Mouse (Mus musculus): Measurements from ENCODE around the gene Fam155a. TPM values are rescaled to one million over a fixed set of nuclear protein-coding genes. Genes with fewer than 3 reads are reported as not detected.

The Fam155a gene
- total and polyA plus RNA-seq, 3 experiments, result not detected

DNA sequence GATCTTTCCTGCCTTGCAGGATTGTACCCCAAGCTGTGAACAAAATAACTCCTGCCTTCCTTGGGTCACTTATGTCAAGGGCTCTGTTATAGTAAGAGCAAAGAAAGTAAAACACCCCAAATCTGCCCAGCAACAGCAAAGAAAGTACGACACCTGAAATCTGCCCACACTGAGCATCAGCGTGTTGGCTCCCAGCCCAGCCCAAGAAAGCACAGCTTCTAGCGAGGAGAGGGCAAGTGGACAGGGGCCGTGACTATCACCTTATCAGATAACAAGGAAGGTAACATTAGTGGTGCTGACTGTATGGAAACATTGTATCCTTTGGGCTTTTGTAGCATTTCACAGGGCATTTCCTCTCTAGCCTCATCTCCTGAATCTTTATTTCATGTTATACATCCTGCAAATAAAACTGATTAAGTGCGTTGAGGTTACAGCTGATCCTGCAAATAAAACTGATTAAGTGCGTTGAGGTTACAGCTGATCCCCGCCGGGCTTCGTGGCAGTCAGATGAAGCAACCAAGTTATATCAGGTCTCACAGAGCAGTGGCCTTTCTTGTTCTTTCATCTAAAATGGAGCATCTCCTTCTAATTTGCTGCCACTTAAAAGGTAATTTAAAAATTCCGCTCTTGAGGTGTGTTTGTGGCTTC lies 435.6 kb downstream of the Fam155a start:
- dilution Hi-C loops (cut with MboI; ENCODE audit: extremely low pct_ligation_motif_present, extremely low pct_unique_long_range_greater_than_20kb, low sequenced_read_pairs) (no loop called here), in situ Hi-C loops (cut with MboI; ENCODE audit: low pct_ligation_motif_present, low pct_unique_long_range_greater_than_20kb, low sequenced_read_pairs) (no loop called here)
- Histone ChIP-seq H3K4me3 (replicated peaks in 1 of 3; ENCODE audit: low read depth in 2 of 3, low read length in 2 of 3, poor library complexity in 1 of 3) (no peak overlapping the region), H3K4me2 (ENCODE audit: insufficient read depth, low read depth, poor library complexity, severe bottlenecking) (no peak overlapping the region), H3K9me3 (replicated peaks; ENCODE audit: low read length) (peaks cover 60% of the 10 kb centered on the region), H3K9ac (ENCODE audit: insufficient read depth, low read depth) (no peak overlapping the region), H3K79me2 (replicated peaks; ENCODE audit: control insufficient read depth, extremely low read depth, insufficient read depth, poor library complexity, severe bottlenecking) (no peaks in the 10 kb centered on the region), H3K36me3 (replicated peaks in 1 of 2; ENCODE audit: control insufficient read depth in 1 of 2, insufficient read depth in 1 of 2, low read length in 1 of 2) (no peaks in the 10 kb centered on the region), H3K27ac (ENCODE audit: insufficient read depth, low read depth) (no peak overlapping the region), H3K4me1 (ENCODE audit: control insufficient read depth in 1 of 2, insufficient read depth in 2 of 2) (no peaks in the 10 kb centered on the region), H3K27me3 (replicated peaks) (no peaks in the 10 kb centered on the region)
- TF ChIP-seq JUND (conservative IDR thresholded peaks at IDR 0.05; ENCODE audit: low read depth, low read length) (no peak), CHD1 (IDR thresholded peaks at IDR 0.05; ENCODE audit: low read depth, low read length) (no peak), KAT2A (IDR thresholded peaks at IDR 0.05; ENCODE audit: insufficient replicate concordance, low read length) (no peak), ELF1 (IDR thresholded peaks at IDR 0.05; ENCODE audit: low read depth, low read length) (no peak)
- DNase-seq (ENCODE audit: extremely low read depth), result no peak

DNA sequence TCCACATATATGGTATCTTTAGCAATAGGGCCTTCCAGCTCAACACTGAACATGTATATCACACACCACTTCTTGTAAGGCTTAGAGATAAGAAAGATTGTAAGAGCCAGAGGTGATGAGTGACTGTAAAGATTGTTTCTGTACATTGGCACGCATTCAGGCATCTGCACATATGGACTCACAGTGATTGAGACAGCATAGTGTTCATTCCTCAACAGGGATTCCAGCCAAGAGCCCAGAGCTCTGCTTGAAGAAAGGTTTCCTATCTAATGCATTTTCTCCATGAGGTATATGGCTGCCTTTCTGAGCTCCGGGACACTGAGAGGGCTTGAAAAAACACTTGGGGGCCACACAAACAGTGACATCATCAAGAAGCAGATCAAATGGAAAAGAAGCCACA lies 438.2 kb downstream of the Fam155a start:
- dilution Hi-C loops (cut with MboI; ENCODE audit: extremely low pct_ligation_motif_present, extremely low pct_unique_long_range_greater_than_20kb, low sequenced_read_pairs) (no loop called here), in situ Hi-C loops (cut with MboI; ENCODE audit: low pct_ligation_motif_present, low pct_unique_long_range_greater_than_20kb, low sequenced_read_pairs) (no loop called here)
- no peaks in the 10 kb centered on the region for H3K4me1 ChIP-seq (ENCODE audit: control insufficient read depth in 1 of 2, insufficient read depth in 2 of 2)
- peaks cover 62% of the 10 kb centered on the region for H3K9me3 ChIP-seq (replicated peaks; ENCODE audit: low read length)
- no peaks in the 10 kb centered on the region for H3K79me2 ChIP-seq (replicated peaks; ENCODE audit: control insufficient read depth, extremely low read depth, insufficient read depth, poor library complexity, severe bottlenecking)
- no peak overlapping the region for H3K27ac ChIP-seq (ENCODE audit: insufficient read depth, low read depth)
- H3K4me3 ChIP-seq (replicated peaks in 1 of 3; ENCODE audit: low read depth in 2 of 3, low read length in 2 of 3, poor library complexity in 1 of 3), result no peak overlapping the region
- H3K36me3 ChIP-seq (replicated peaks in 1 of 2; ENCODE audit: control insufficient read depth in 1 of 2, insufficient read depth in 1 of 2, low read length in 1 of 2), result no peaks in the 10 kb centered on the region
- no peaks in the 10 kb centered on the region for H3K27me3 ChIP-seq (replicated peaks)
- DNase-seq (ENCODE audit: extremely low read depth), result no peak
- H3K4me2 ChIP-seq (ENCODE audit: insufficient read depth, low read depth, poor library complexity, severe bottlenecking), result no peak overlapping the region
- TF ChIP-seq MAX (IDR thresholded peaks at IDR 0.05; ENCODE audit: low read length) (no peak), ETS1 (conservative IDR thresholded peaks at IDR 0.05; ENCODE audit: low read depth, low read length) (no peak), SMC3 (IDR thresholded peaks at IDR 0.05; ENCODE audit: low read depth, low read length) (no peak), IRF4 (IDR thresholded peaks at IDR 0.05; ENCODE audit: low read depth, low read length) (no peak), TCF12 (IDR thresholded peaks at IDR 0.05; ENCODE audit: low read depth, low read length) (no peak), MXI1 (IDR thresholded peaks at IDR 0.05; ENCODE audit: low read depth, low read length) (no peak), USF2 (conservative IDR thresholded peaks at IDR 0.05; ENCODE audit: low read depth, low read length) (no peak), CHD2 (IDR thresholded peaks at IDR 0.05; ENCODE audit: low read length) (no peak), NRF1 (IDR thresholded peaks at IDR 0.05; ENCODE audit: low read depth, low read length) (no peak), ZKSCAN1 (IDR thresholded peaks at IDR 0.05; ENCODE audit: borderline replicate concordance, low read depth, low read length) (no peak), POLR2A (IDR thresholded peaks at IDR 0.05; ENCODE audit: low read depth, low read length) (no peak), ZNF384 (IDR thresholded peaks at IDR 0.05; ENCODE audit: low read depth, low read length) (no peak), BHLHE40 (IDR thresholded peaks at IDR 0.05; ENCODE audit: low read depth, low read length) (no peak)
- no peak overlapping the region for H3K9ac ChIP-seq (ENCODE audit: insufficient read depth, low read depth)
